ENCODE assay signal across 8 mouse cellular contexts in the genomic region with DNA sequence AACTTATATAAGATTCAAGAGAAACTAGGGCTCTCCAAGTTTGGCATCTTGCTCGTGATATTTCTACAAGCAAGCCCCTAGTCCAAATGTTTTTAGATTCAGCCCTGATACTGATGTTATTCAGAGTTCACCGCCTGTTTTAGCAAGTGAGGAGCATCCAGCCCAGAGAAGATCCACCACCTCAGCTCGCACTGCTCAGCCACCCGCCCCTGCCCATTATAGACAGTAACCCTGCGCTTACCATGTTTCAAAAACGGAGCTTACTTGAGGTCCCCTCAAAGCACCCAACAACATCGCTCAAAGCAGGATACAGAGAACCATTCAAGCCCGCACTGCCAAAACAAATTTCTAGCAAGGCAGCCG. TPM values are rescaled to one million over a fixed set of nuclear protein-coding genes. Genes with fewer than 3 reads are reported as not detected.
DNase-seq lines count a peak whose midpoint lies in the region; ATAC-seq and TF ChIP-seq lines count a peak whose summit lies in the region.

No protein-coding gene starts in this region.

- no peak for ATAC-seq in liver, embryonic 13.5 days (ENCODE audit: low read depth)
- ATAC-seq in inflammation-experienced regulatory T-cells, adult 6 months, result no peak

- peak overlapping the region; percentile 64 for H3K4me2 ChIP-seq in liver, embryonic 13.5 days

- no peak for TF ChIP-seq EP300 in heart, adult 2 months (IDR thresholded peaks at IDR 0.05; ENCODE audit: insufficient read depth, low read depth, low read length)

- H3K9me3 ChIP-seq in liver, embryonic 13.5 days (replicated peaks), result no peaks in the 10 kb centered on the region

- H3K27ac ChIP-seq in heart, adult 2 months, result peak overlapping the region; percentile 86
- peak overlapping the region; percentile 76 for H3K27ac ChIP-seq in thymus, adult 2 months (ENCODE audit: control insufficient read depth, insufficient read depth, low read length)
- peak overlapping the region; percentile 91; the same call in 1 of the 2 replicates for H3K27ac ChIP-seq in liver, embryonic 13.5 days

- TF ChIP-seq CTCF in heart, adult 2 months (IDR thresholded peaks at IDR 0.05), result no peak
- no peak for TF ChIP-seq CTCF in thymus, adult 2 months (IDR thresholded peaks at IDR 0.05; ENCODE audit: borderline replicate concordance, control insufficient read depth, extremely low read depth, insufficient read depth, low read length, poor library complexity)

- peak overlapping the region; percentile 73 for H3K9ac ChIP-seq in heart, adult 2 months (ENCODE audit: low read depth, low read length)
- H3K9ac ChIP-seq in liver, embryonic 13.5 days, result peak overlapping the region; percentile 76

- no peak for TF ChIP-seq POLR2A in heart, adult 2 months (IDR thresholded peaks at IDR 0.05; ENCODE audit: insufficient read depth, low read depth, low read length)
- TF ChIP-seq POLR2A in thymus, adult 2 months (IDR thresholded peaks at IDR 0.05; ENCODE audit: control insufficient read depth, extremely low read depth, insufficient read depth, low read length, poor library complexity), result no peak

- under 1% methylated on average over 9 of the region's 9 CpGs for whole genome bisulfite sequencing in heart, adult 2 months
- WGBS in thymus, adult 2 months, result under 1% methylated on average over 9 of the region's 9 CpGs
- under 1% methylated on average over 9 of the region's 9 CpGs for WGBS in liver, embryonic 13.5 days (ENCODE audit: insufficient replicate concordance)

- no peak for DNase-seq in heart, adult 2 months
- no peak for DNase-seq in heart, postnatal 14 days
- DNase-seq in thymus, adult 2 months, result no peak
- DNase-seq in thymus, postnatal 4 days, result no peak
- no peak for DNase-seq in liver, embryonic 13.5 days
- no peak for DNase-seq in adrenal gland, postnatal 25 days
- DNase-seq in left cerebral cortex, postnatal 36 days (ENCODE audit: low spot score in 2 of 2), result no peak

- H3K27me3 ChIP-seq in heart, adult 2 months (ENCODE audit: control insufficient read depth, insufficient read depth, low read length), result no peaks in the 10 kb centered on the region
- no peaks in the 10 kb centered on the region for H3K27me3 ChIP-seq in thymus, adult 2 months (ENCODE audit: control insufficient read depth, insufficient read depth, low read length)
- no peaks in the 10 kb centered on the region for H3K27me3 ChIP-seq in liver, embryonic 13.5 days

- peaks cover 3% of the 10 kb centered on the region; the same call in 1 of the 2 replicates for H3K36me3 ChIP-seq in heart, adult 2 months (ENCODE audit: control insufficient read depth, insufficient read depth, low read length)
- no peaks in the 10 kb centered on the region for H3K36me3 ChIP-seq in thymus, adult 2 months (ENCODE audit: control insufficient read depth, insufficient read depth, low read length)
- no peaks in the 10 kb centered on the region for H3K36me3 ChIP-seq in liver, embryonic 13.5 days

- H3K4me1 ChIP-seq in heart, adult 2 months (ENCODE audit: control insufficient read depth, insufficient read depth, low read length), result peaks cover 3% of the 10 kb centered on the region
- H3K4me1 ChIP-seq in thymus, adult 2 months (replicated peaks; ENCODE audit: control insufficient read depth, insufficient read depth, low read length), result 0 out of 2 replicates have a peak, but pooled peaks cover 6% of the 10 kb centered on the region
- peaks cover 20% of the 10 kb centered on the region for H3K4me1 ChIP-seq in liver, embryonic 13.5 days (replicated peaks)

- no peaks in the 10 kb centered on the region; the same call in 1 of the 2 replicates for H3K79me2 ChIP-seq in heart, adult 2 months (replicated peaks; ENCODE audit: control insufficient read depth, insufficient read depth, low read length)

- H3K4me3 ChIP-seq in heart, adult 2 months, result peak overlapping the region; percentile 75
- H3K4me3 ChIP-seq in thymus, adult 2 months (ENCODE audit: control insufficient read depth, insufficient read depth, low read length), result peak overlapping the region; percentile 76
- H3K4me3 ChIP-seq in liver, embryonic 13.5 days (replicated peaks), result peak overlapping the region; percentile 71

- intact Hi-C loops in heart, adult 2 months (cut with DNase I), result loop anchor here (2.0 kb wide), 1 partner anchor 29 kb away; no protein-coding TSS in a partner anchor
- intact Hi-C loops in heart, postnatal 14 days (cut with DNase I), result no loop called here
- intact Hi-C loops in left cerebral cortex, postnatal 36 days (cut with DNase I), result no loop called here

RNA-seq across cellular contexts. Expression of a gene that starts 0.6 kb away (rescaled TPM):
- total RNA-seq in heart, adult 2 months (2021), result 10 to 100 TPM; 14.5 to 17.2 TPM
- 4.8 and 9.3 TPM in 2 replicates for polyA plus RNA-seq in heart, adult 2 months (2012; rRNA removed)
- 10 to 100 TPM; 15.7 to 18.9 TPM for total RNA-seq in heart, postnatal 14 days (2021)
- polyA plus RNA-seq in thymus, adult 2 months (2012; rRNA removed), result 2.1 and 3.0 TPM in 2 replicates
- polyA plus RNA-seq in liver, embryonic 13.5 days (2015; fragmentation: Nextera tagmentation; extraction: Ambion mirVana), result 6.9 and 8.4 TPM in 2 replicates
- total RNA-seq in adrenal gland, postnatal 25 days (2021), result 13.7 and 14.8 TPM in 2 replicates
- polyA plus RNA-seq in inflammation-experienced regulatory T-cells, adult 6 months (2017; shearing (Covaris generic)), result 10 to 100 TPM; 16.6 to 28.3 (median 21.1) TPM
- total RNA-seq in left cerebral cortex, postnatal 36 days (2021), result 10 to 100 TPM; 21.9 to 24.9 TPM
